Mouse (Mus musculus): Measurements from ENCODE around the gene Prr5. TPM values are rescaled to one million over a fixed set of nuclear protein-coding genes. Genes with fewer than 3 reads are reported as not detected.

Prr5 gene
- polyA plus RNA-seq, 1 experiment from 2014 or later: 21.0 TPM

GRCm38 (mm10) chr15:84730893-84731292 is 61.5 kb downstream of the Prr5 start:
- Histone ChIP-seq H3K27me3 (replicated peaks) (no peaks in the 10 kb centered on the region), H3K4me2 (replicated peaks) (no peak overlapping the region), H3K9me3 (no peaks in the 10 kb centered on the region), H3K4me3 (no peak overlapping the region), H3K27ac (no peak overlapping the region), H3K4me1 (peaks cover 28% of the 10 kb centered on the region), H3K36me3 (no peaks in the 10 kb centered on the region), H3K9ac (no peak overlapping the region)
- WGBS: 50% methylated on average over 1 of the region's 1 CpGs
- no peak for ATAC-seq (ENCODE audit: low FRiP score, low read depth)

DNA sequence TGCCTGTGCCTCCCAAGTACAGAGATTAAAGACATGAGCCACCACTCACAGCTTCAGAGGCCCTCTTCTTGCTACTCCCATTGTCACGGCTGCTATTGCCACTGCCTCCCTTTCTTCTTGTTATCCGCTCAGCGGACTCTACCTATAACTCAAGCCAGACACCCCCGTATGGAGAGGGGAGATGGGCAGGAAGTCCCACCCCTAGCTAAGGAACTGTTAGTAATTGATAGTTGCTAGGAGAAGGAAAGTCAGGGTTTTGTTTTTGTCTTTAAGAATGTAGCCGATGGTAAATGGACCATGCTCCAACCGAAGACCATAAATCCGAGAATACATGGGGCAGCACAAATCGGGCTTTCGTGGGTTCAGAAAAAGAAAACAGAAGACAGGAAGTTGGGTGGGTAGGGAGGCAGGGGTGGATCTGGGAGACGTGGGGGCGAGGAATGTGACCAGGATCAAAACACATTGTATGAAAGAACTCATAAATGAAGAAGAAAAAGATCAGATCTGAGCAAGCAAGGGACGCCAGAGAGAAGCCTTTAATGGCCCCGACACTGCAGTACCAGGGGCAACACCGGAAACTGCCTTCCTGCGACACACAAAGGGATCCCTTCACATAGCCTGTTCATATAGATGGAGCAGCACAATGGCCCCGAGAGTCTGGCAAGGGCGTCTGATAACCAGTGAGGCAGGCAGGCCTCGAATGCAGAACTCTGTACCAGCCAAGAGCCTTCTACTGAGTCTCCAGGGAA is 62.4 kb downstream of the Prr5 start:
- Histone ChIP-seq H3K27ac (peak overlapping the region; percentile 44), H3K36me3 (no peaks in the 10 kb centered on the region), H3K4me2 (replicated peaks) (peak overlapping the region; percentile 29), H3K9me3 (no peaks in the 10 kb centered on the region), H3K4me3 (no peak overlapping the region), H3K9ac (no peak overlapping the region), H3K27me3 (replicated peaks) (no peaks in the 10 kb centered on the region), H3K4me1 (peaks cover 36% of the 10 kb centered on the region)
- 17% methylated on average over 18 of the region's 18 CpGs for WGBS
- peak; percentile 78 for ATAC-seq (ENCODE audit: low FRiP score, low read depth)

GRCm38 (mm10) chr15:84732425-84732749 is 63.0 kb downstream of the Prr5 start:
- no peak overlapping the region for H3K4me3 ChIP-seq
- no peaks in the 10 kb centered on the region for H3K27me3 ChIP-seq (replicated peaks)
- no peak overlapping the region for H3K9ac ChIP-seq
- H3K27ac ChIP-seq: peak overlapping the region; percentile 44
- WGBS: 39% methylated on average over 4 of the region's 4 CpGs
- peak overlapping the region; percentile 29 for H3K4me2 ChIP-seq (replicated peaks)
- H3K9me3 ChIP-seq: no peaks in the 10 kb centered on the region
- peak; percentile 56 for ATAC-seq (ENCODE audit: low FRiP score, low read depth)
- H3K36me3 ChIP-seq: no peaks in the 10 kb centered on the region
- H3K4me1 ChIP-seq: peaks cover 39% of the 10 kb centered on the region

GRCm38 (mm10) chr15:84736346-84736993 is 67.0 kb downstream of the Prr5 start:
- no peaks in the 10 kb centered on the region for H3K36me3 ChIP-seq
- 44% methylated on average over 11 of the region's 11 CpGs for WGBS
- H3K9ac ChIP-seq: no peak overlapping the region
- no peak overlapping the region for H3K4me3 ChIP-seq
- H3K4me1 ChIP-seq: peaks cover 28% of the 10 kb centered on the region
- no peaks in the 10 kb centered on the region for H3K27me3 ChIP-seq (replicated peaks)
- ATAC-seq (ENCODE audit: low FRiP score, low read depth): 0 out of 2 replicates have a peak, but pooled peaks have one; percentile 27
- H3K27ac ChIP-seq: no peak overlapping the region
- 0 out of 2 replicates have a peak overlapping the region, but pooled peaks have one; percentile 6 for H3K4me2 ChIP-seq (replicated peaks)
- H3K9me3 ChIP-seq: no peaks in the 10 kb centered on the region

DNA sequence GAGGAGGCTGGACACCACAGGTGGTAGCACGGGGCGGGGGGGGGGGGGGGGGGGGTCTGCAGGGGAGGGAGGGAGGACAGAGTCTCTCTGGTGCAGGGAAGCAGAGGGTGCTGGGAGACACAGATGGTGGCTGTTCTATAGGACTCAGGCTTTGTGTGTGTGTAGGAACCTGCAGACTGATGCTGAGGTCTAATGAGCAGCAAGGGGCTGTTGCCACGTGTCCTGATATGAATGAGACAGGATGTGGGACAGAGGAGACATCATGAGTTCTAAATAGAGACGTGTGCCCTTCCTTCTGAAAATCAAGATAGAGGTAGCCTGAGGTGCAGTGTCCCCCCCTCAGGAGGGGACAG is 67.5 kb downstream of the Prr5 start:
- WGBS: 45% methylated on average over 2 of the region's 4 CpGs
- no peak overlapping the region for H3K4me3 ChIP-seq
- H3K4me1 ChIP-seq: peaks cover 25% of the 10 kb centered on the region
- no peaks in the 10 kb centered on the region for H3K36me3 ChIP-seq
- no peaks in the 10 kb centered on the region for H3K9me3 ChIP-seq
- no peak overlapping the region for H3K27ac ChIP-seq
- H3K27me3 ChIP-seq (replicated peaks): no peaks in the 10 kb centered on the region
- peak; percentile 35; the same call in 1 of the 2 replicates for ATAC-seq (ENCODE audit: low FRiP score, low read depth)
- 0 out of 2 replicates have a peak overlapping the region, but pooled peaks have one; percentile 6 for H3K4me2 ChIP-seq (replicated peaks)
- no peak overlapping the region for H3K9ac ChIP-seq

- 88% methylated on average over 7 of the region's 7 CpGs for WGBS
- no peak overlapping the region for H3K4me3 ChIP-seq
- peaks cover 13% of the 10 kb centered on the region; the same call in 1 of the 2 replicates for H3K4me1 ChIP-seq
- no peak overlapping the region for H3K27ac ChIP-seq
- no peaks in the 10 kb centered on the region for H3K9me3 ChIP-seq
- H3K9ac ChIP-seq: no peak overlapping the region
- no peaks in the 10 kb centered on the region for H3K27me3 ChIP-seq (replicated peaks)
- no peak for ATAC-seq (ENCODE audit: low FRiP score, low read depth)
- H3K4me2 ChIP-seq (replicated peaks): no peak overlapping the region
- H3K36me3 ChIP-seq: no peaks in the 10 kb centered on the region
These were observed 68.8 kb downstream of the Prr5 start for GRCm38 (mm10) chr15:84738246-84738645.

DNA sequence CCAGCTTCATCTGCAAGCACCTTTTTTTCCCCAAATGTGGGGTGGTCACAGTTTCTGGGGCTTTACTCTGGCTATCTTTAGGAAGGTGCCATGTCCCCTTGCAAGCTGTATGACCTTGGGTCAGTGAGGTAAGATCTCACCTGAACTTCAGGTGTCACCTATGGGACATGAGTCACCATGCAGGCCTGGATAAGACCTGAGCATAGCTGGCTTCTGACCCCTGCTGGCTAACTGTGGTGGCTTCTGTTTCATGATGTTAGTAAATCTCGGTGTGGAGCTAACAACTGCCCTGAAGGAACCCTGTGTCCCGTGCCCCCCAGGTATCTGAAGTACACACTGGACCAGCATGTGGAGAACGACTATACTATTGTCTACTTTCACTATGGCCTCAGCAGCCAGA is 72.2 kb downstream of the Prr5 start:
- H3K27ac ChIP-seq: no peak overlapping the region
- H3K27me3 ChIP-seq (replicated peaks): no peaks in the 10 kb centered on the region
- ATAC-seq (ENCODE audit: low FRiP score, low read depth): no peak
- H3K4me1 ChIP-seq: peaks cover 11% of the 10 kb centered on the region; the same call in 1 of the 2 replicates
- H3K9ac ChIP-seq: no peak overlapping the region
- no peaks in the 10 kb centered on the region for H3K9me3 ChIP-seq
- H3K36me3 ChIP-seq: no peaks in the 10 kb centered on the region
- 75% methylated on average over 3 of the region's 3 CpGs for whole genome bisulfite sequencing
- H3K4me2 ChIP-seq (replicated peaks): no peak overlapping the region
- no peak overlapping the region for H3K4me3 ChIP-seq

DNA sequence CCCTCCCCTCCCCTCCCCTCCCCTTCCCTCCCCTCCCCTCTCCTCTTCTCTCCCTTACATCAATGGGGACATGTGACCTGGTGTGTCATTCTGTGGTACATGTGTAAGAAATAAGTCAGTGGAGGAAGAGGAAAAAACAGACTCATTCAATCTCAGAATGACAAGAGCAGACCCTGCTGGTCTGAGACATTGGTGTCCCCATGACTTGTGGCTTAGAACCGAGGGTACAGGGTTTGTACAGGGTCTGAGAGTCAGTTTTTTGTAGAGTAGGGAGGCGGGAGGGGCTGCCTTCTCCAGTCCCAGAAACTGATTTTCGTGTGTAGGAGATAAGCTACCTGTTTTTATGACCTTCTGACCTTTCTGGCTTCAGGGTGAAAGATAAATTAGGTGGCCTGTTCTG is 73.9 kb downstream of the Prr5 start:
- ATAC-seq (ENCODE audit: low FRiP score, low read depth): no peak
- Histone ChIP-seq H3K9me3 (no peaks in the 10 kb centered on the region), H3K36me3 (no peaks in the 10 kb centered on the region), H3K4me1 (peaks cover 5% of the 10 kb centered on the region; the same call in 1 of the 2 replicates), H3K27ac (no peak overlapping the region), H3K4me3 (no peak overlapping the region), H3K4me2 (replicated peaks) (no peak overlapping the region), H3K9ac (no peak overlapping the region), H3K27me3 (replicated peaks) (no peaks in the 10 kb centered on the region)
- WGBS: 15% methylated on average over 3 of the region's 3 CpGs

DNA sequence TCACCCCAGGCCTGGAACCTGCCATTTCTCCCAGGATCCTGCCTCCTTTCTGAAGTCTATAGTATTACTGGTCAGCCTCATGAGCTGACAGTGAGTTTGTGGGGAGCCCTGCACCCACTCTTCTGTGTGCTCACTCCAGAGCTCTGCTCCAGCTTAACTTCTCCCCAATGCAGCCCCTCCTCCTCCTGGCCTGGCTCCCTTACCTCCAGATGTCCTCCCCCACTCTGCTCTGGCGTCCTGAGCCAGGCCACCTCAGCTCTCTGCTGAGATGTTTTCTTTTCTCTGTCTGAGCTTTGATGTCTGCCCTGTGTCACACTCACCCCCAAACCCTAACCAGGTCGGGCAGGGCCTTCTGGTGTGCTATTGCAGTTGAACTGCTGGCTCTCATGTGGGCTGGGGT is 74.9 kb downstream of the Prr5 start:
- no peak overlapping the region for H3K27ac ChIP-seq
- ATAC-seq (ENCODE audit: low FRiP score, low read depth): no peak
- 12% methylated on average over 2 of the region's 2 CpGs for WGBS
- peaks cover 5% of the 10 kb centered on the region; the same call in 1 of the 2 replicates for H3K4me1 ChIP-seq
- H3K9me3 ChIP-seq: no peaks in the 10 kb centered on the region
- H3K4me2 ChIP-seq (replicated peaks): no peak overlapping the region
- H3K4me3 ChIP-seq: no peak overlapping the region
- H3K36me3 ChIP-seq: no peaks in the 10 kb centered on the region
- no peaks in the 10 kb centered on the region for H3K27me3 ChIP-seq (replicated peaks)
- H3K9ac ChIP-seq: no peak overlapping the region

- ATAC-seq (ENCODE audit: low FRiP score, low read depth): no peak
- no peaks in the 10 kb centered on the region for H3K27me3 ChIP-seq (replicated peaks)
- 92% methylated on average over 4 of the region's 4 CpGs for WGBS
- H3K4me1 ChIP-seq: peaks cover 5% of the 10 kb centered on the region; the same call in 1 of the 2 replicates
- no peak overlapping the region for H3K9ac ChIP-seq
- no peak overlapping the region for H3K4me3 ChIP-seq
- H3K27ac ChIP-seq: no peak overlapping the region
- H3K9me3 ChIP-seq: no peaks in the 10 kb centered on the region
- H3K4me2 ChIP-seq (replicated peaks): no peak overlapping the region
- no peaks in the 10 kb centered on the region for H3K36me3 ChIP-seq
These were observed 76.4 kb downstream of the Prr5 start for GRCm38 (mm10) chr15:84745831-84746230.
